Mouse (Mus musculus): ENCODE measurements at regions not wholly inside any gene's neighbourhood (a gene's known extent, or its start where the extent isn't known, plus 50 kb on each side); places are given as distances from the start of the nearest gene placed in this dataset.

DNA sequence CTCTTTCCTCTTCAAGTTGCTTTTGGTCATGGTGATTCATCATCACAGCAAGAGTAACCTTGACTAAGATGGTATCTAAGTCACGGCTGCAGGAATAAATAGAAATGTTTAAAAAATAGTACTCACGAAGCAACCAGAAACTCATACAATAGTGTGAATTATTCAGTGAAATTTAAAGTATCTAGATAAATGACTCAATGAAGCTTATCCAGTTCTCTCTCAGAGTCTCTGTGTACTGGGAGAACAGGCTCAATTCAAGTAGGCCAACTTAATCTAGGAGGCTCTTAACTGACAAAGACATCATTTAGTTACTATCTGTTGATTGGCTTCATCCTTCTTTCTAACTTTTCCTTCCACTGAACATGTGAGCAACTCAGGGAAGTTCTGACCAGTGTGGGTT lies 175.5 kb upstream of the Pcdh15 start:
- Histone ChIP-seq H3K4me3 (no peak overlapping the region), H3K27ac (no peak overlapping the region)
- no peak for DNase-seq (ENCODE audit: extremely low spot score in 1 of 2, low spot score in 2 of 2)

DNA sequence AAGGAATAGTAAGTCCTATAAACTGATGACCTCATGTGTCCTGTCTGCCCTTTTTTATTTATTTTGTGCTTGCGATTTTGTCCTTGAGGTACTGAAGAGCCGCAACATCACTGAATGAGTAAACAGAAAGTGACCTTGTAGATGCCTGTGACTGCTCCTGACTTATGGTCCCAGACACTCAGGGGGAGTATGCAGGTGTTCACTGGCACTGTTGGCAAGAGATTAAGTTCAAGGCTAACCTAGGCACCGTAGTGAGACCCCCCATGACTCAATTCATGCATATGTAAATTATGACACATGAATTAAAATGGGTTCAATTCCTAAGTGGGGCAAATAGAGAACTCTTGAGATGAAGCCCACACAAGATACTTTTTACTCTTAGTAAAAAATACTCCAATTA lies 142.2 kb upstream of the Pcdh15 start:
- intact Hi-C loops (cut with DNase I): no loop called here
- no peak for TF ChIP-seq CTCF (IDR thresholded peaks at IDR 0.05)
- Histone ChIP-seq H3K4me3 (no peak overlapping the region), H3K27ac (no peak overlapping the region)
- no peak for DNase-seq (ENCODE audit: extremely low spot score in 1 of 2, low spot score in 2 of 2)

More for the DNA sequence above, 175.5 kb upstream of the Pcdh15 start:
- TF ChIP-seq CTCF (IDR thresholded peaks at IDR 0.05): no peak
- intact Hi-C loops (cut with DNase I): no loop called here

DNA sequence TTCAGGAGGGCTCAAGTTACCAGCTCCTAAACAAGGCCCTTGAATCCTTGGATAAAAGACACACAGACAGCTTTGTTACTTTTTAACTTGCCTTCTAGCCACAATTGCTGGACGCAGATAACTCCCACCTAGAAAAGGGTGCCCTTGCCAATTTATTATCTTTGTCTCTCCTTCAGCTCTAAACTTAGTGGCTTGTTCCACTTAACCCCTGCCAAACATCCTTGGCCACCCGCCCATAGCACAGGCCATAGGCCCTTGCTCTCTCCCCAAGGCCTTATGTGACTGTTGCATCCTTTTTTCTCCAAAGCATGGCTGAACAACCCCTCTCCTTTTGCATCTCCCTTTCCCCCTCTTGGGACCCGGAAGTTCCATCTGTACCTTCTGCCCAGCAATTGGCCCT lies 139.1 kb upstream of the Pcdh15 start:
- TF ChIP-seq CTCF (IDR thresholded peaks at IDR 0.05): no peak

DNA sequence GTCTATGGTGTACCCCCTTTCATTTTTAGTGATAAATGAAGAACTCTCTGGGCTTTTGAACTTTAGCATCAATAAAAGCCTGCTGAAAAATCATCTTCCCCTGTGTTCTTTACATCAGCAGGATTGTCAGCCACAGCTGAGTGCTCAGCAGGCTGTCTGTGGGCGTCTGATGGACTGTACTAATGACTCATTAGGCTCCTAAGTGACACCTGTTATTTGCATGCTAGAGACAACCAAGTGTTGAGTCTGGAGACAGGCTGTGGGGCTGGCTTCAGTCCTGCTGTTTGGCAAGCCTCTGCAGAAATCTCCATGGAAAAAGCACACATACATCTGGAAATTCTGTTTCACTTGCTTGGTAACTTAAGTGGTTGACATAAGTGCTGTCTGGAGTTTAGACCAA lies 117.8 kb upstream of the Pcdh15 start:
- intact Hi-C loops (cut with DNase I): no loop called here
- Histone ChIP-seq H3K4me3 (no peak overlapping the region), H3K27ac (no peak overlapping the region)
- DNase-seq (ENCODE audit: extremely low spot score in 1 of 2, low spot score in 2 of 2): peak in 1 of 2 experiments; percentile 9
- TF ChIP-seq CTCF (IDR thresholded peaks at IDR 0.05): no peak

More for the DNA sequence above, 139.1 kb upstream of the Pcdh15 start:
- no peak overlapping the region for H3K27ac ChIP-seq
- no peak overlapping the region for H3K4me3 ChIP-seq
- intact Hi-C loops (cut with DNase I): no loop called here
- DNase-seq (ENCODE audit: extremely low spot score in 1 of 2, low spot score in 2 of 2): no peak

DNA sequence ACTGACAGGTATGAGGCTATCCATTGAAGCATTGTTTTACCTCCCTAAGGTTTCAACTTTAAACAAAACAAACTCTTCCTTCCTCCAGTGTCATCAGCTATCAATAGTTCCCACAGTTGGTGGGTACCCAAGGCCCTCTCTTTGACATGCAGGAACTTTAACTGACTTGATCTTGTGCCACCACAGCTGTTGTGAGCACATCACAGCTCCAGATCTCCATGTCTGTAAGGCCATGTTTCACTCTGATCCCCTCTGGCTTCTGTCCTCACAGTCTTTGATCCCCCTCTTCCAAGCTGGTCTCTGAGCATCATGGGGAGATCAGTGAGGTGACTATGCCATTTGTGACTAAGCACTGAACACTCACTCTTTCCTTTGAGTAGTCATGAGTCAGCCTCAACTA lies 110.8 kb upstream of the Pcdh15 start:
- Histone ChIP-seq H3K27ac (no peak overlapping the region), H3K4me3 (no peak overlapping the region)
- no peak for TF ChIP-seq CTCF (IDR thresholded peaks at IDR 0.05)
- intact Hi-C loops (cut with DNase I): no loop called here
- no peak for DNase-seq (ENCODE audit: extremely low spot score in 1 of 2, low spot score in 2 of 2)

DNA sequence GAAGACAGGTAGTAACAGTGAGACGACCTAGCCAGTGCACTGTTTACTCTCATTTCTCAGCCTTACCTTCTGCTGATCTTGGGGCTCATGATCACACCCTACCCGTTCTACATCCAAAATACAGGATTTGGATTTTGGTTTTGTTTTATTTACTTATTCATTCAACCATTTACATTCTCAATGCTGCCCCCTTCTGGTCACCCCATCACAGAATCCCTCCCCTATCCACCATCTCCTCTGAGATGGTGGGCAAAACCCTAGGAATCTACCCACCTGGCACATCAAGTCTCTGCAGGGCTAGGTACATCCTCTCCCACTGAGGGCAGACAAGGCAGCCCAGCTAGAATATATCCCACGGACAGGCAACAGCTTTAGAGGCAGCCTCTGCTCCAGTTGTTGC lies 88.2 kb upstream of the Pcdh15 start:
- no peak for DNase-seq (ENCODE audit: extremely low spot score in 1 of 2, low spot score in 2 of 2)
- intact Hi-C loops (cut with DNase I): loop anchor here (5.0 to 10.0 kb wide), 3 partner anchors 86 to 1834 kb away; partner anchors contain the start of gene Pcdh15
- no peak overlapping the region for H3K27ac ChIP-seq
- no peak overlapping the region for H3K4me3 ChIP-seq
- peak; percentile 21 for TF ChIP-seq CTCF (IDR thresholded peaks at IDR 0.05)

DNA sequence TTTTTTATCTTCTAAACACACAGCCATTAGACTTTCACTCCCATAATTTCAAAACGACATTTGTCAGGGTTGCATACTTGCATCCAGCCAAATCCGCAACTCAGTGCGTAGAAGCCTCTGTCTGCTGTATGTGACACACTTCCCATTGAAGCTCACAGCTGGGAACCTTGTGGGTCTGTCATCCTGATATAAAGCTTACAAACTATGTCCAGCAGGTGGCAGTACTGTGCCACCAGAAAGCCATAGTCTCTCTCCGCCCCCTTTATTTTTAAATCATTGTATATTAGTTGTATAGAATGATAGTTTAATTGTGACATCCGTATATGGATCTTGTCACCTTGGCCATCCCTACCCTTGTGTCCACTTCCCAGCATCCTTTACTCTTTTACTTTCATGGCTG lies 87.3 kb upstream of the Pcdh15 start:
- TF ChIP-seq CTCF (IDR thresholded peaks at IDR 0.05): peak; percentile 62
- no peak overlapping the region for H3K4me3 ChIP-seq
- intact Hi-C loops (cut with DNase I): loop anchor here (5.0 to 10.0 kb wide), 3 partner anchors 85 to 1833 kb away; partner anchors contain the start of gene Pcdh15
- DNase-seq (ENCODE audit: extremely low spot score in 1 of 2, low spot score in 2 of 2): peak; percentile 13 to 15
- no peak overlapping the region for H3K27ac ChIP-seq

DNA sequence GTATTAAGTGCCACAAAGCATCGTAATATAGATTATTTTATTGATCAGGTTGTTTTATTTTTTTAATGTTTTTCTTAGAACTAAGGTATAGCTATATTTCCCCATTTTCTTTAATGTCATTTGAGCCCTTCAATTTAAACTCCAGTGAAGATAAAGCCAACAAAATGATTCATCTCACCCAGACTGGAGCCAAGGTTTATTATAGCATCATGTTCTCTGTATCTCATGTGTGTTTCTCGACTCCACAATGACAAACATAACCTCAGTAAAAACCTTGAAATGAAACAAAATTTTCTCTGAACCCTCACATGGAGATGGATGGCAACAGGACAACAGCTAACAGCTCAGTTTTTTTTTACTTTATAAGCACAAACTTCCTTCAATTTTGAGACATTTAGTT lies 61.7 kb upstream of the Pcdh15 start:
- Histone ChIP-seq H3K27ac (no peak overlapping the region), H3K4me3 (no peak overlapping the region)
- DNase-seq (ENCODE audit: extremely low spot score in 1 of 2, low spot score in 2 of 2): no peak
- intact Hi-C loops (cut with DNase I): no loop called here
- TF ChIP-seq CTCF (IDR thresholded peaks at IDR 0.05): no peak

DNA sequence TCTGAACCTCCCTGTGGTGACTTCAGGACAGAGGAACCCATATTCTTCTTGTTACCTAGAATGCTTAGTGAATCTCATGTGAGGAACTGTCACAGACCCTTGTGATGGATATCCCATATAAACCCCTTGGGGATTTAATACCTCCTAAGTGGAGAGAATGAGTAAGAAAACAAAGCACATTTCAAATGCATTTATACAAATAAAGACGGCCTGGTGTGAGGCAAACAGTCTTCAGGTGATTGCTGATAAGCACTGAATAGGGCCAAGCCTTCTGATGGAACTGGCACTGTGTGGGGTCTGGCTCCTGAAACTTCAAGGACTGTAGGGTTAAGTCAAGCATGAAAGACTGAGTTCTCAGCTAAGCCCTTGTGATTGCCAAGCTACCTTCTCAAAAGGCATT lies 59.6 kb upstream of the Pcdh15 start:
- DNase-seq (ENCODE audit: extremely low spot score in 1 of 2, low spot score in 2 of 2): no peak
- Histone ChIP-seq H3K4me3 (no peak overlapping the region), H3K27ac (no peak overlapping the region)
- intact Hi-C loops (cut with DNase I): no loop called here
- TF ChIP-seq CTCF (IDR thresholded peaks at IDR 0.05): no peak
